Mouse (Mus musculus): ENCODE measurements around the gene Prrx1. TPM values are rescaled to one million over a fixed set of nuclear protein-coding genes. Genes with fewer than 3 reads are reported as not detected.

The Prrx1 gene
- total RNA-seq (2021) = 10 to 100 TPM in 1 of 2 experiments, 1 to 10 TPM in 1; 5.6 to 10.8 TPM
- long read RNA-seq, experiment 1, full-length matches to known transcripts = 4 of 6 reads
- long read RNA-seq, experiment 1, partial matches to known transcripts = 1 of 6 reads
- long read RNA-seq, experiment 1, other reads (novel, unspliced or antisense) = 1 of 6 reads
- long read RNA-seq, experiment 2, full-length matches to known transcripts = 1 of 4 reads
- long read RNA-seq, experiment 2, partial matches to known transcripts = 2 of 4 reads
- long read RNA-seq, experiment 2, other reads (novel, unspliced or antisense) = 1 of 4 reads

- DNase-seq (ENCODE audit: low spot score in 2 of 2) = no peak
Measured at GRCm38 (mm10) chr1:163313101-163313773, at the start of gene Prrx1. TSS of gene Prrx1 (minus strand) at chr1:163313710.

- no peak for DNase-seq (ENCODE audit: low spot score in 2 of 2)
Measured at GRCm38 (mm10) chr1:163362202-163362601, 48.7 kb upstream of the Prrx1 start.

- no peak for DNase-seq (ENCODE audit: low spot score in 2 of 2)
Measured at GRCm38 (mm10) chr1:163361376-163361775, 47.9 kb upstream of the Prrx1 start.

- DNase-seq (ENCODE audit: low spot score in 2 of 2) = no peak
Measured at GRCm38 (mm10) chr1:163360796-163361195, 47.3 kb upstream of the Prrx1 start.

- DNase-seq (ENCODE audit: low spot score in 2 of 2) = no peak
Measured at GRCm38 (mm10) chr1:163359521-163359920, 46.0 kb upstream of the Prrx1 start.

- DNase-seq (ENCODE audit: low spot score in 2 of 2) = no peak
Measured at GRCm38 (mm10) chr1:163358165-163358564, 44.7 kb upstream of the Prrx1 start.

- DNase-seq (ENCODE audit: low spot score in 2 of 2) = no peak
Measured at GRCm38 (mm10) chr1:163357733-163358132, 44.2 kb upstream of the Prrx1 start.

- DNase-seq (ENCODE audit: low spot score in 2 of 2) = no peak
Measured at GRCm38 (mm10) chr1:163356167-163356566, 42.7 kb upstream of the Prrx1 start.

GRCm38 (mm10) chr1:163355626-163356156, 42.2 kb upstream of the Prrx1 start:
- no peak for DNase-seq (ENCODE audit: low spot score in 2 of 2)

- DNase-seq (ENCODE audit: low spot score in 2 of 2) = no peak
Measured at GRCm38 (mm10) chr1:163350988-163351387, 37.5 kb upstream of the Prrx1 start.

- no peak for DNase-seq (ENCODE audit: low spot score in 2 of 2)
Measured at GRCm38 (mm10) chr1:163345541-163345940, 32.0 kb upstream of the Prrx1 start.

- no peak for DNase-seq (ENCODE audit: low spot score in 2 of 2)
Measured at GRCm38 (mm10) chr1:163344931-163345330, 31.4 kb upstream of the Prrx1 start.

GRCm38 (mm10) chr1:163339219-163339561, 25.7 kb upstream of the Prrx1 start:
- DNase-seq (ENCODE audit: low spot score in 2 of 2) = no peak

GRCm38 (mm10) chr1:163338525-163339218, 25.2 kb upstream of the Prrx1 start:
- DNase-seq (ENCODE audit: low spot score in 2 of 2) = no peak

- no peak for DNase-seq (ENCODE audit: low spot score in 2 of 2)
Measured at GRCm38 (mm10) chr1:163337821-163338220, 24.3 kb upstream of the Prrx1 start.

- DNase-seq (ENCODE audit: low spot score in 2 of 2) = no peak
Measured at GRCm38 (mm10) chr1:163327279-163327678, 13.8 kb upstream of the Prrx1 start.

- DNase-seq (ENCODE audit: low spot score in 2 of 2) = no peak
Measured at GRCm38 (mm10) chr1:163319669-163320571, 6.4 kb upstream of the Prrx1 start.

- no peak for DNase-seq (ENCODE audit: low spot score in 2 of 2)
Measured at GRCm38 (mm10) chr1:163316920-163317319, 3.4 kb upstream of the Prrx1 start.

GRCm38 (mm10) chr1:163314829-163315301, 1.4 kb upstream of the Prrx1 start:
- DNase-seq (ENCODE audit: low spot score in 2 of 2) = no peak

GRCm38 (mm10) chr1:163313921-163314725, 613 bp upstream of the Prrx1 start:
- DNase-seq (ENCODE audit: low spot score in 2 of 2) = no peak

Measured in adrenal gland, adult 18-20 months (tissue).